Comparison of ENCODE assay signal across 8 mouse cellular contexts in the genomic region with DNA sequence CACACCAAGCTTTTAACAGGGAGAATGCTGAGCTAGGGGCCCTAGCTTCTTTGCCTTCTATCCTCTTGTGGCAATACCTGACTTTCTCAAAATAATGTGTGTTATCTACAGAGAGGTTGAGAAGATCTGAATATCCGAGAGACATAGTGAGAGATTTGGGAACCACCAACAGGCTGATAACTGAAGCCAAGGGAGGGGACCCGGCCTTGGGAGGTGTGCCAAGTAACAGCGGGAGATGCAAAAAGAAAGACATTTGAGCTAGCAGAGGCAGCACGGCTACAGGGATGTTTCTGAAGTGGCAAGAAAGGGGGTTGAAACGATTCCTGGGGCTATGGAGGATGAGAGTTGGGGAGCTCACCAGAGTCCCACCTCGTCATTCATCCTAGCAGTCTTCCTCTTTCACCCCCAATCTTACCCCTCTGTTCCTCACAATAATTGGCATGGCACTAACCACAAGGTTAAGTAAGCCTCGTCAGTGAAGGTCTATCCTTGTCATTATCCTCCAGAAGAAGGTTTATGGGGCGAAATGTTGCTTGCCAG. TPM values are rescaled to one million over a fixed set of nuclear protein-coding genes. Genes with fewer than 3 reads are reported as not detected.
DNase-seq lines count a peak whose midpoint lies in the region; ATAC-seq and TF ChIP-seq lines count a peak whose summit lies in the region.

No protein-coding gene starts in this region.

- no peaks in the 10 kb centered on the region for H3K9me3 ChIP-seq in forebrain, embryonic 14.5 days (replicated peaks; ENCODE audit: control insufficient read depth, low read length)
- H3K9me3 ChIP-seq in forebrain, embryonic 13.5 days (replicated peaks), result no peaks in the 10 kb centered on the region
- peaks cover 7% of the 10 kb centered on the region; the same call in 1 of the 2 replicates for H3K9me3 ChIP-seq in E14TG2a.4 (ENCODE audit: low read length)
- H3K9me3 ChIP-seq in embryonic facial prominence, embryonic 15.5 days (replicated peaks), result no peaks in the 10 kb centered on the region
- H3K9me3 ChIP-seq in intestine, embryonic 15.5 days, result no peaks in the 10 kb centered on the region
- H3K9me3 ChIP-seq in stomach, embryonic 16.5 days (replicated peaks; ENCODE audit: control insufficient read depth, low read length), result no peaks in the 10 kb centered on the region

- no peaks in the 10 kb centered on the region; the same call in 1 of the 2 replicates for H3K27me3 ChIP-seq in forebrain, embryonic 14.5 days (replicated peaks; ENCODE audit: control insufficient read depth, insufficient read depth, low read length)
- H3K27me3 ChIP-seq in forebrain, embryonic 13.5 days, result peaks cover 19% of the 10 kb centered on the region; the same call in 1 of the 2 replicates
- H3K27me3 ChIP-seq in E14TG2a.4 (ENCODE audit: insufficient read depth, low read length), result no peaks in the 10 kb centered on the region
- H3K27me3 ChIP-seq in embryonic facial prominence, embryonic 15.5 days, result no peaks in the 10 kb centered on the region
- no peaks in the 10 kb centered on the region for H3K27me3 ChIP-seq in intestine, embryonic 15.5 days (replicated peaks)
- H3K27me3 ChIP-seq in stomach, embryonic 16.5 days (ENCODE audit: control insufficient read depth, insufficient read depth, low read length), result no peaks in the 10 kb centered on the region

- no peak for DNase-seq in forebrain, embryonic 14.5 days (ENCODE audit: low spot score)
- DNase-seq in spleen, adult 12 weeks (ENCODE audit: low spot score), result no peak

- no peaks in the 10 kb centered on the region for H3K36me3 ChIP-seq in forebrain, embryonic 14.5 days (ENCODE audit: control insufficient read depth, insufficient read depth, low read length)
- H3K36me3 ChIP-seq in forebrain, embryonic 13.5 days (ENCODE audit: poor library complexity, severe bottlenecking), result no peaks in the 10 kb centered on the region
- peaks cover 3% of the 10 kb centered on the region; the same call in 1 of the 2 replicates for H3K36me3 ChIP-seq in E14TG2a.4 (ENCODE audit: insufficient read depth, low read length)
- H3K36me3 ChIP-seq in embryonic facial prominence, embryonic 15.5 days, result no peaks in the 10 kb centered on the region
- H3K36me3 ChIP-seq in intestine, embryonic 15.5 days, result no peaks in the 10 kb centered on the region
- H3K36me3 ChIP-seq in stomach, embryonic 16.5 days (ENCODE audit: control insufficient read depth, insufficient read depth, low read length), result no peaks in the 10 kb centered on the region

- no peak overlapping the region for H3K4me2 ChIP-seq in forebrain, embryonic 14.5 days (ENCODE audit: low read length)
- H3K4me2 ChIP-seq in forebrain, embryonic 13.5 days, result no peak overlapping the region
- peak overlapping the region; percentile 38; the same call in 1 of the 2 replicates for H3K4me2 ChIP-seq in embryonic facial prominence, embryonic 15.5 days (replicated peaks)
- 0 out of 2 replicates have a peak overlapping the region, but pooled peaks have one; percentile 56 for H3K4me2 ChIP-seq in intestine, embryonic 15.5 days (replicated peaks)
- H3K4me2 ChIP-seq in stomach, embryonic 16.5 days (ENCODE audit: low read depth, low read length), result peak overlapping the region; percentile 36; the same call in 1 of the 2 replicates

- no peak for TF ChIP-seq CTCF in E14TG2a.4 (conservative IDR thresholded peaks at IDR 0.05; ENCODE audit: low read length)

- no peak overlapping the region for H3K9ac ChIP-seq in forebrain, embryonic 14.5 days (ENCODE audit: low read length)
- H3K9ac ChIP-seq in forebrain, embryonic 13.5 days, result no peak overlapping the region
- H3K9ac ChIP-seq in embryonic facial prominence, embryonic 15.5 days, result no peak overlapping the region
- no peak overlapping the region for H3K9ac ChIP-seq in intestine, embryonic 15.5 days
- peak overlapping the region; percentile 38; the same call in 1 of the 2 replicates for H3K9ac ChIP-seq in stomach, embryonic 16.5 days (ENCODE audit: low read length)

- H3K27ac ChIP-seq in forebrain, embryonic 14.5 days (ENCODE audit: low read depth, low read length), result peak overlapping the region; percentile 53; the same call in 1 of the 2 replicates
- no peak overlapping the region for H3K27ac ChIP-seq in forebrain, embryonic 13.5 days
- H3K27ac ChIP-seq in embryonic facial prominence, embryonic 15.5 days (replicated peaks), result peak overlapping the region; percentile 92
- peak overlapping the region; percentile 84 for H3K27ac ChIP-seq in intestine, embryonic 15.5 days
- H3K27ac ChIP-seq in stomach, embryonic 16.5 days (ENCODE audit: low read length), result peak overlapping the region; percentile 94

- ATAC-seq in forebrain, embryonic 14.5 days, result no peak
- ATAC-seq in forebrain, embryonic 13.5 days, result no peak
- no peak for ATAC-seq in embryonic facial prominence, embryonic 15.5 days (ENCODE audit: insufficient number of reproducible peaks, low FRiP score, low TSS enrichment, low read depth)
- no peak for ATAC-seq in intestine, embryonic 15.5 days
- no peak for ATAC-seq in stomach, embryonic 16.5 days (ENCODE audit: insufficient read depth, low FRiP score)
- no peak for ATAC-seq in inflammation-experienced regulatory T-cells, adult 6 months

- WGBS in forebrain, embryonic 14.5 days, result 22% methylated on average over 8 of the region's 8 CpGs
- whole genome bisulfite sequencing in forebrain, embryonic 13.5 days, result 27% methylated on average over 8 of the region's 8 CpGs
- WGBS in embryonic facial prominence, embryonic 15.5 days, result 22% methylated on average over 8 of the region's 8 CpGs
- WGBS in intestine, embryonic 15.5 days, result 47% methylated on average over 8 of the region's 8 CpGs
- 32% methylated on average over 8 of the region's 8 CpGs for WGBS in stomach, embryonic 16.5 days

- H3K4me3 ChIP-seq in forebrain, embryonic 14.5 days (ENCODE audit: low read depth, low read length), result no peak overlapping the region
- H3K4me3 ChIP-seq in forebrain, embryonic 13.5 days, result no peak overlapping the region
- peak overlapping the region; percentile 23 for H3K4me3 ChIP-seq in E14TG2a.4 (replicated peaks; ENCODE audit: low read length)
- H3K4me3 ChIP-seq in embryonic facial prominence, embryonic 15.5 days (replicated peaks), result no peak overlapping the region
- no peak overlapping the region for H3K4me3 ChIP-seq in intestine, embryonic 15.5 days (replicated peaks)
- H3K4me3 ChIP-seq in stomach, embryonic 16.5 days (replicated peaks; ENCODE audit: low read length), result no peak overlapping the region

- H3K4me1 ChIP-seq in forebrain, embryonic 14.5 days (ENCODE audit: control insufficient read depth, insufficient read depth, low read length), result peaks cover 7% of the 10 kb centered on the region
- peaks cover 34% of the 10 kb centered on the region for H3K4me1 ChIP-seq in forebrain, embryonic 13.5 days
- H3K4me1 ChIP-seq in E14TG2a.4 (replicated peaks; ENCODE audit: low read depth, low read length), result peaks cover 79% of the 10 kb centered on the region
- H3K4me1 ChIP-seq in embryonic facial prominence, embryonic 15.5 days, result peaks cover 41% of the 10 kb centered on the region
- peaks cover 45% of the 10 kb centered on the region for H3K4me1 ChIP-seq in intestine, embryonic 15.5 days (replicated peaks)
- H3K4me1 ChIP-seq in stomach, embryonic 16.5 days (ENCODE audit: control insufficient read depth, insufficient read depth, low read length), result peaks cover 42% of the 10 kb centered on the region

RNA-seq across cellular contexts. Expression of gene Ezh1, which starts 3.2 kb away (rescaled TPM):
- 16.1 and 22.4 TPM in 2 replicates for polyA plus RNA-seq in forebrain, embryonic 14.5 days (2014; fragmentation: Nextera tagmentation; extraction: Ambion mirVana)
- 12.1 and 13.8 TPM in 2 replicates for polyA plus RNA-seq in forebrain, embryonic 13.5 days (2015; fragmentation: Nextera tagmentation; extraction: Ambion mirVana)
- polyA plus RNA-seq in embryonic facial prominence, embryonic 15.5 days (2015; fragmentation: Nextera tagmentation; extraction: Ambion mirVana), result 16.5 and 18.7 TPM in 2 replicates
- polyA plus RNA-seq in intestine, embryonic 15.5 days (2015; fragmentation: Nextera tagmentation; extraction: Ambion mirVana), result 16.0 and 16.3 TPM in 2 replicates
- polyA plus RNA-seq in stomach, embryonic 16.5 days (2015; fragmentation: Nextera tagmentation; extraction: Ambion mirVana), result 18.5 and 21.8 TPM in 2 replicates
- polyA plus RNA-seq in inflammation-experienced regulatory T-cells, adult 6 months (2017; shearing (Covaris generic)), result 10 to 100 TPM; 38.0 to 70.6 (median 62.7) TPM

RNA-seq across cellular contexts. Expression of gene Ramp2, which starts 16.4 kb away (rescaled TPM):
- polyA plus RNA-seq in forebrain, embryonic 14.5 days (2014; fragmentation: Nextera tagmentation; extraction: Ambion mirVana), result 80.4 and 80.9 TPM in 2 replicates
- 43.9 and 55.3 TPM in 2 replicates for polyA plus RNA-seq in forebrain, embryonic 13.5 days (2015; fragmentation: Nextera tagmentation; extraction: Ambion mirVana)
- polyA plus RNA-seq in embryonic facial prominence, embryonic 15.5 days (2015; fragmentation: Nextera tagmentation; extraction: Ambion mirVana), result 138 and 139 TPM in 2 replicates
- polyA plus RNA-seq in intestine, embryonic 15.5 days (2015; fragmentation: Nextera tagmentation; extraction: Ambion mirVana), result 98.5 and 114 TPM in 2 replicates
- 95.8 and 106 TPM in 2 replicates for polyA plus RNA-seq in stomach, embryonic 16.5 days (2015; fragmentation: Nextera tagmentation; extraction: Ambion mirVana)
- polyA plus RNA-seq in inflammation-experienced regulatory T-cells, adult 6 months (2017; shearing (Covaris generic)), result not detected

RNA-seq across cellular contexts. Expression of gene Vps25, which starts 24.1 kb away (rescaled TPM):
- 110 and 118 TPM in 2 replicates for polyA plus RNA-seq in forebrain, embryonic 14.5 days (2014; fragmentation: Nextera tagmentation; extraction: Ambion mirVana)
- polyA plus RNA-seq in forebrain, embryonic 13.5 days (2015; fragmentation: Nextera tagmentation; extraction: Ambion mirVana), result 92.6 and 109 TPM in 2 replicates
- polyA plus RNA-seq in embryonic facial prominence, embryonic 15.5 days (2015; fragmentation: Nextera tagmentation; extraction: Ambion mirVana), result 122 and 133 TPM in 2 replicates
- 135 and 142 TPM in 2 replicates for polyA plus RNA-seq in intestine, embryonic 15.5 days (2015; fragmentation: Nextera tagmentation; extraction: Ambion mirVana)
- 133 and 141 TPM in 2 replicates for polyA plus RNA-seq in stomach, embryonic 16.5 days (2015; fragmentation: Nextera tagmentation; extraction: Ambion mirVana)
- polyA plus RNA-seq in inflammation-experienced regulatory T-cells, adult 6 months (2017; shearing (Covaris generic)), result 100 to 1,000 TPM; 134 to 144 (median 138) TPM

RNA-seq across cellular contexts. Expression of gene Wnk4, which starts 30.9 kb away (rescaled TPM):
- polyA plus RNA-seq in forebrain, embryonic 14.5 days (2014; fragmentation: Nextera tagmentation; extraction: Ambion mirVana), result 3.0 and 3.4 TPM in 2 replicates
- polyA plus RNA-seq in forebrain, embryonic 13.5 days (2015; fragmentation: Nextera tagmentation; extraction: Ambion mirVana), result 4.4 and 4.5 TPM in 2 replicates
- polyA plus RNA-seq in embryonic facial prominence, embryonic 15.5 days (2015; fragmentation: Nextera tagmentation; extraction: Ambion mirVana), result 12.5 and 14.3 TPM in 2 replicates
- polyA plus RNA-seq in intestine, embryonic 15.5 days (2015; fragmentation: Nextera tagmentation; extraction: Ambion mirVana), result 12.3 and 12.7 TPM in 2 replicates
- polyA plus RNA-seq in stomach, embryonic 16.5 days (2015; fragmentation: Nextera tagmentation; extraction: Ambion mirVana), result 23.5 and 28.0 TPM in 2 replicates
- polyA plus RNA-seq in inflammation-experienced regulatory T-cells, adult 6 months (2017; shearing (Covaris generic)), result 1 to 10 TPM in 1 of 3 experiments, under 1 TPM in 1, not detected in 1; 0.75 to 2.9 TPM

RNA-seq across cellular contexts. Expression of gene Cntd1, which starts 49.4 kb away (rescaled TPM):
- 0.76 and 1.3 TPM in 2 replicates for polyA plus RNA-seq in forebrain, embryonic 14.5 days (2014; fragmentation: Nextera tagmentation; extraction: Ambion mirVana)
- 1.2 and 1.9 TPM in 2 replicates for polyA plus RNA-seq in forebrain, embryonic 13.5 days (2015; fragmentation: Nextera tagmentation; extraction: Ambion mirVana)
- polyA plus RNA-seq in embryonic facial prominence, embryonic 15.5 days (2015; fragmentation: Nextera tagmentation; extraction: Ambion mirVana), result 1.1 and 1.9 TPM in 2 replicates
- polyA plus RNA-seq in intestine, embryonic 15.5 days (2015; fragmentation: Nextera tagmentation; extraction: Ambion mirVana), result 0.72 and 1.1 TPM in 2 replicates
- polyA plus RNA-seq in stomach, embryonic 16.5 days (2015; fragmentation: Nextera tagmentation; extraction: Ambion mirVana), result 0.70 and 1.2 TPM in 2 replicates
- 1 to 10 TPM in 1 of 3 experiments, under 1 TPM in 2; 0.63 to 1.2 (median 0.71) TPM for polyA plus RNA-seq in inflammation-experienced regulatory T-cells, adult 6 months (2017; shearing (Covaris generic))

Comparison
In these comparisons a context has a peak if more than half of its experiments do, and no peak if none do; other contexts are left out.
1. H3K4me2 ChIP-seq: peak in embryonic facial prominence, embryonic 15.5 days (single experiment), intestine, embryonic 15.5 days (single experiment) and stomach, embryonic 16.5 days (single experiment); none in forebrain, embryonic 14.5 days (single experiment) and forebrain, embryonic 13.5 days (single experiment).
2. RNA of gene Ramp2, which starts 16.4 kb away (polyA plus RNA-seq): 138 to 139 TPM in embryonic facial prominence, embryonic 15.5 days, 98.5 to 114 TPM in intestine, embryonic 15.5 days, 95.8 to 106 TPM in stomach, embryonic 16.5 days, 80.4 to 80.9 TPM in forebrain, embryonic 14.5 days and 43.9 to 55.3 TPM in forebrain, embryonic 13.5 days; not detected in inflammation-experienced regulatory T-cells, adult 6 months; every median in the first group is over 10 times any median in the second.